14 mouse cellular contexts compared by ENCODE assay signal in the genomic region with DNA sequence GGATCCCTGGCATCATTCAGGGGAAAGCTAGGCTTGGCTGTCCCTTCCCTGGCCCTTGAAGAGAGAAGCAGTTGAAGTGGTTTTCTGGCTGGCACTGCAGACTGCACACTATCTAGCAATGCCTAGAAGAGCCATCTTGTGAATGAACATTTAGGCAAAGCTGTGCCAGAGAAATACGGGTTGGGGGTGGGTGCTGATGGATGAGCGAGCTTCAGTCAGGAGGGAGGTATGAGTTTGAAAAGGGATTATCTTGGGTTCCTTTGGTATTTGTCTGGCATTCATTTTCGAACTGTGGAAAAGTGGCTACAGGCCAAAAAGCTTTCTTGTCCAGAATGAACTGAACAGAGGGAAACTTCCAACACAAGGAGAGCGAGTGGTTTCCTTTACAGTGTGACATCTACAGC. TPM values are rescaled to one million over a fixed set of nuclear protein-coding genes. Genes with fewer than 3 reads are reported as not detected.
A peak's percentile ranks its signal among the peaks of the same experiment; 100 is the strongest.
DNase-seq lines count a peak whose midpoint lies in the region; ATAC-seq and TF ChIP-seq lines count a peak whose summit lies in the region.
"Had no signal": no experiment of that assay in that cellular context is flagged by ENCODE, and none has a peak within 500 bp of the region (broad histone marks: within the 10 kb centered on the region; RNA-seq: fewer than 3 reads in every experiment).

No protein-coding gene starts in this region.

- no peak for TF ChIP-seq POLR2A in spleen, adult 2 months (IDR thresholded peaks at IDR 0.05; ENCODE audit: low read depth, low read length)

- 17% methylated on average over 4 of the region's 4 CpGs for WGBS in forebrain, embryonic 16.5 days
- WGBS in forebrain, embryonic 11.5 days = 65% methylated on average over 4 of the region's 4 CpGs
- WGBS in spleen, adult 2 months = 90% methylated on average over 4 of the region's 4 CpGs

- no peak overlapping the region for H3K4me2 ChIP-seq in forebrain, embryonic 16.5 days (ENCODE audit: low read length)
- H3K4me2 ChIP-seq in forebrain, embryonic 11.5 days (ENCODE audit: low read depth, low read length, severe bottlenecking) = no peak overlapping the region

- ATAC-seq in forebrain, embryonic 16.5 days = peak; percentile 40
- ATAC-seq in forebrain, embryonic 11.5 days (replicated peaks; ENCODE audit: low FRiP score) = no peak
- ATAC-seq in granulocyte monocyte progenitor cell, adult 5-6 weeks (replicated peaks; ENCODE audit: poor library complexity, severe bottlenecking) = no peak

- no peak overlapping the region for H3K4me3 ChIP-seq in forebrain, embryonic 16.5 days (replicated peaks; ENCODE audit: low read length)
- H3K4me3 ChIP-seq in forebrain, embryonic 11.5 days (ENCODE audit: low read depth, low read length) = no peak overlapping the region
- no peak overlapping the region for H3K4me3 ChIP-seq in spleen, adult 2 months (ENCODE audit: extremely low read depth, insufficient read depth, insufficient read length)
- H3K4me3 ChIP-seq: gastrocnemius, adult 2 months had no signal

- no peaks in the 10 kb centered on the region for H3K9me3 ChIP-seq in forebrain, embryonic 16.5 days (ENCODE audit: control insufficient read depth, low read length)
- no peaks in the 10 kb centered on the region for H3K9me3 ChIP-seq in forebrain, embryonic 11.5 days (ENCODE audit: control insufficient read depth, low read length)

- no peak overlapping the region for H3K27ac ChIP-seq in forebrain, embryonic 16.5 days (ENCODE audit: low read length)
- no peak overlapping the region for H3K27ac ChIP-seq in forebrain, embryonic 11.5 days (ENCODE audit: low read depth, low read length)
- H3K27ac ChIP-seq in spleen, adult 2 months (ENCODE audit: insufficient read depth, low read length) = 0 out of 2 replicates have a peak overlapping the region, but pooled peaks have one; percentile 22
- H3K27ac ChIP-seq: gastrocnemius, adult 2 months; liver, embryonic 14.5 days had no signal

- no peak for TF ChIP-seq CTCF in spleen, adult 2 months (IDR thresholded peaks at IDR 0.05; ENCODE audit: extremely low read depth, insufficient read depth, insufficient read length, insufficient replicate concordance)

- no peak for DNase-seq in forebrain, embryonic 11.5 days (ENCODE audit: low spot score)
- DNase-seq in layer of hippocampus, postnatal 14 days (ENCODE audit: low spot score in 2 of 2) = peak; percentile 14 to 42
- DNase-seq in layer of hippocampus, adult 11-12 months (ENCODE audit: low spot score) = no peak
- no peak for DNase-seq in spleen, adult 2 months (ENCODE audit: low read depth in 1 of 2, low spot score in 2 of 2)
- no peak for DNase-seq in spleen, postnatal 14 days (ENCODE audit: low spot score in 2 of 2)
- DNase-seq in kidney, adult 11 months = no peak
- DNase-seq: cerebellum, postnatal 36 days; gastrocnemius, adult 2 months; kidney, postnatal 10 days; right cerebral cortex, postnatal 25 days; thymus, postnatal 14 days had no signal

- H3K4me1 ChIP-seq in forebrain, embryonic 16.5 days (replicated peaks; ENCODE audit: control insufficient read depth, insufficient read depth, low read length) = peaks cover 4% of the 10 kb centered on the region; the same call in 1 of the 2 replicates
- no peaks in the 10 kb centered on the region for H3K4me1 ChIP-seq in forebrain, embryonic 11.5 days (replicated peaks; ENCODE audit: control insufficient read depth, insufficient read depth, low read length)
- H3K4me1 ChIP-seq in spleen, adult 2 months (ENCODE audit: control insufficient read depth, insufficient read depth, insufficient read length) = no peaks in the 10 kb centered on the region; the same call in 1 of the 2 replicates

- no peaks in the 10 kb centered on the region for H3K27me3 ChIP-seq in forebrain, embryonic 16.5 days (replicated peaks; ENCODE audit: control insufficient read depth, insufficient read depth, low read length)
- no peaks in the 10 kb centered on the region for H3K27me3 ChIP-seq in forebrain, embryonic 11.5 days (ENCODE audit: control insufficient read depth, insufficient read depth, low read length)
- H3K27me3 ChIP-seq in spleen, adult 2 months (ENCODE audit: control insufficient read depth, insufficient read depth, low read length) = no peaks in the 10 kb centered on the region

- H3K36me3 ChIP-seq in forebrain, embryonic 16.5 days (ENCODE audit: control insufficient read depth, insufficient read depth) = no peaks in the 10 kb centered on the region
- no peaks in the 10 kb centered on the region for H3K36me3 ChIP-seq in forebrain, embryonic 11.5 days (ENCODE audit: control insufficient read depth, insufficient read depth, low read length)
- no peaks in the 10 kb centered on the region for H3K36me3 ChIP-seq in spleen, adult 2 months (ENCODE audit: control insufficient read depth, insufficient read depth, low read length)

- H3K9ac ChIP-seq in forebrain, embryonic 16.5 days (replicated peaks; ENCODE audit: low read depth, low read length) = no peak overlapping the region
- no peak overlapping the region for H3K9ac ChIP-seq in forebrain, embryonic 11.5 days (ENCODE audit: low read length)
- H3K9ac ChIP-seq: liver, embryonic 14.5 days had no signal

RNA-seq across cellular contexts. Expression of gene Slc30a1, which starts 28.0 kb away (rescaled TPM):
- 2.4 and 2.7 TPM in 2 replicates for polyA plus RNA-seq in forebrain, embryonic 16.5 days (2015; fragmentation: Nextera tagmentation; extraction: Ambion mirVana)
- 2.2 and 2.7 TPM in 2 replicates for polyA plus RNA-seq in forebrain, embryonic 11.5 days (2014; fragmentation: Nextera tagmentation; extraction: Ambion mirVana)
- 10 to 100 TPM; 29.7 to 29.9 TPM for total RNA-seq in layer of hippocampus, postnatal 14 days (2021)
- 8.9 and 11.3 TPM in 2 replicates for polyA plus RNA-seq in spleen, adult 2 months (2012; rRNA removed)
- total RNA-seq in granulocyte monocyte progenitor cell, adult 5-6 weeks (2014; fragmentation: Nextera tagmentation) = 4.5 and 4.6 TPM in 2 replicates
- 4.7 and 8.7 TPM in 2 replicates for total RNA-seq in granulocyte monocyte progenitor cell, adult 5-6 weeks (2017)

RNA-seq across cellular contexts. Expression of gene Nek2, which starts 57.3 kb away (rescaled TPM):
- polyA plus RNA-seq in forebrain, embryonic 16.5 days (2015; fragmentation: Nextera tagmentation; extraction: Ambion mirVana) = 16.5 and 22.7 TPM in 2 replicates
- 55.6 and 59.5 TPM in 2 replicates for polyA plus RNA-seq in forebrain, embryonic 11.5 days (2014; fragmentation: Nextera tagmentation; extraction: Ambion mirVana)
- total RNA-seq in layer of hippocampus, postnatal 14 days (2021) = 1 to 10 TPM; 1.6 to 2.9 TPM
- 2.3 and 3.6 TPM in 2 replicates for polyA plus RNA-seq in spleen, adult 2 months (2012; rRNA removed)
- total RNA-seq in granulocyte monocyte progenitor cell, adult 5-6 weeks (2014; fragmentation: Nextera tagmentation) = 6.3 and 7.1 TPM in 2 replicates
- 28.8 and 42.1 TPM in 2 replicates for total RNA-seq in granulocyte monocyte progenitor cell, adult 5-6 weeks (2017)

Comparison
In these comparisons a context has a peak if more than half of its experiments do, and no peak if none do; other contexts are left out.
1. DNase-seq: peak in layer of hippocampus, postnatal 14 days (2 of 2); none in forebrain, embryonic 11.5 days (single experiment), layer of hippocampus, adult 11-12 months (single experiment), spleen, adult 2 months (0 of 2), spleen, postnatal 14 days (0 of 2) and kidney, adult 11 months (single experiment).